Mouse (Mus musculus): ENCODE measurements at regions not wholly inside any gene's neighbourhood (a gene's known extent, or its start where the extent isn't known, plus 50 kb on each side); places are given as distances from the start of the nearest gene placed in this dataset.

DNA sequence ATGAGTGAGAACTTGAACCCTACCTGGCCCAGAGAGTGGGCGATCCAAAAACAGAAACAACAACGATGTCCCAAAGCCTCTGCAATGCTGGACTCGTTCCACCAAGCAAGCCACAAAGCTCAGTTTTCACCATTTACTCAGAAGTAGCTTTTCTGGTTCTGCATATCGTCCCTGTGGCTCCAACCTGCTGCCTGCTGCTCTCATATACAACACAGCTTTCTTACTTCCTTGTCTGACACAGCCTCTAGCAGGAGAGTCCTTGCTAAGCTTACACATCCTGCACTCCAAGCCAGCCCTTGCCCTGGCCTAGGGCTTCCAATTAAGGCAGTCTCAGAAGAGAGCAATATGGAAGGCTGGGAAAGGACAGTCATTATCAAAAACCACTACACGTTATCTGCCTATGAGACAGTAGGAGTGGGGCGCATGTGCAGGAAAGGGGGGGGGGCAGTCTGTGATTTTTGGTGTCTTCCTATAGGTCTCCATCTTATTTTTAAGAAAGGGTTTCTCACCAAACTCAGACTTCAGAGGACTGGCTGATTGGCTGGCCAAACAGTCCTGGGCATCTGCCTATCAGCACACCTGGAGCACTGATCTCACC lies 331.3 kb downstream of the Sox9 start:
- TF ChIP-seq CTCF (IDR thresholded peaks at IDR 0.05; ENCODE audit: borderline replicate concordance, insufficient read depth, low read depth, low read length) (no peak), POLR2A (IDR thresholded peaks at IDR 0.05; ENCODE audit: borderline replicate concordance, insufficient read depth, low read length) (no peak)

Data from cerebellum, adult 2 months (tissue).